Mouse (Mus musculus): ENCODE data around the gene Aldh16a1.

GRCm38 (mm10) chr7:45129776-45130512, 24.4 kb downstream of the Aldh16a1 start:
- TF ChIP-seq CTCF (IDR thresholded peaks at IDR 0.05; ENCODE audit: borderline replicate concordance, insufficient read depth, low read length) (no peak), POLR2A (IDR thresholded peaks at IDR 0.05; ENCODE audit: low read depth, low read length) (no peak)
